Mouse (Mus musculus): ENCODE results near the gene Gnao1.

Gnao1 gene

DNA sequence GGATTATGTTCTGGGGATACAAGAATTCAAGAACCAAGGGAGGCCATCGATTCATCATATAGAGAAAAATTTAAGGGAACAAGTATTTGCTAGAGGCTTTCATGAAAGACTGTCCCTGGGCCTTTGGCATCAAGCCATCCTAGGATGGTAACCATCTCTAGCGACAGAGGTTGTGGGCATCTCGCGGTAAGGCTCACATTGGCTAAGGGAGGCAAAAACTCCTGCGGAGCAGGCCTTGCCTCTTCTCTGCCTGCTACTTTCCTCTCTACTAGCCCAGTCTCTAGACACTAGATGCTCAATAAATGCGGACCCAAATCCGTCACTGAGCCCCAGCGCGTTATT is at the start of gene Gnao1:
Gene Gnao1, plus strand, starts transcription at position 281 of the 342 bp plus-strand sequence.
- DNase-seq = no peak

DNA sequence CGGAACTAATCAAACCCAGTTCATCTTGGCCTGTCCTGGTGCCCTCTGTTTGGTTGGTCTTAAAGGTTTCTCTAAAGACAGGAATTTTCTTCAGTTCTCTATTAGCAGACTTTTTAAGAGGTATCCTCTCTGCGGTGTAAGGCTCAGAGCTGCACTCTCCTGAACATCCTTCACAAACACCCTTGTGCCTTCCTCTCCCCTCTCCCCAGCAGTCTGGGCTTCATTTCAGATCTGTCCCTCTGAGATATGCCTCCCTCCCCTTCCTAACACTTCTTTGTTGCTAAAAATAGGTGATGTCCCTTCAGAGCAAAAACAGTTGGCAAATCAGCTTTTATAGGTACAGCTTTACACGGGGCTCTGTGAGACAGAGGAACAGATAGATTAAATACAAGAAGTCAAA is 32.2 kb upstream of the Gnao1 start:
- DNase-seq = no peak

- DNase-seq = no peak
Measured at GRCm38 (mm10) chr8:93809226-93809625, 540 bp upstream of the Gnao1 start.

- DNase-seq = peak; percentile 77
Measured at GRCm38 (mm10) chr8:93810028-93810858, 477 bp downstream of the Gnao1 start.

DNA sequence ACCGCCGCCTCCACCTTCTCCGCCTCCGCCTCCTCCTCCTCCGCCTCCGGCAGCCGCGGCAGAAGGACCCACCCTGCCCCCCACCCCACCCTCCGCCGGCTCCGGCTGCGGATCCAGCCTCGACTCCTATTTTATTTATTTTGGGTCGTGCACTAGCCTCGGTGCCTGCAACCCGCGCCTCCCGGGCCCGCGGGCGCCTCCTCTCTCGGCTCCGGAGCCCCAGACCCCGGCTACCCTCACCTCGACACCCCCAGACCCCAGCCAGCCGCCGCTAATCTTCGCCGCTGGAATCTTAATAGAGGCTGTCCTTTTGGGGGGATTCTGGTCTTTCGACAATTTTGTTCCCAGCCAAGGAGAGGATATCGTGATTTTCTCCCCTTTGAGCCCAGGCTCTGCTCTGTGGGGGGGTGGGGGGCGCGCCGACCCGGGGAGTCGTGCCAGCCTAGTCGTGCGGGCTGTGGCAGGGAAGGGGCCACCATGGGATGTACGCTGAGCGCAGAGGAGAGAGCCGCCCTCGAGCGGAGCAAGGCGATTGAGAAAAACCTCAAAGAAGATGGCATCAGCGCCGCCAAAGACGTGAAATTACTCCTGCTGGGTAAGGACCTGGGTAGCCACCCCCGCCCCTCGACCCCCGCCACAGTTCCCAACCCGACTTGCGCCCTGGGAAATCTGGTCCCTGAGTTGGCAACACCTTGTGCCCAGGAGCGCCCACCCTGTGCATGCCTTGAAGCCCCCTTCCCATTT is 1.3 kb downstream of the Gnao1 start:
- no peak for DNase-seq

- no peak for DNase-seq
Measured at GRCm38 (mm10) chr8:93811719-93812475, 2.1 kb downstream of the Gnao1 start.

GRCm38 (mm10) chr8:93812566-93813404 is 3.0 kb downstream of the Gnao1 start:
- DNase-seq = no peak

DNA sequence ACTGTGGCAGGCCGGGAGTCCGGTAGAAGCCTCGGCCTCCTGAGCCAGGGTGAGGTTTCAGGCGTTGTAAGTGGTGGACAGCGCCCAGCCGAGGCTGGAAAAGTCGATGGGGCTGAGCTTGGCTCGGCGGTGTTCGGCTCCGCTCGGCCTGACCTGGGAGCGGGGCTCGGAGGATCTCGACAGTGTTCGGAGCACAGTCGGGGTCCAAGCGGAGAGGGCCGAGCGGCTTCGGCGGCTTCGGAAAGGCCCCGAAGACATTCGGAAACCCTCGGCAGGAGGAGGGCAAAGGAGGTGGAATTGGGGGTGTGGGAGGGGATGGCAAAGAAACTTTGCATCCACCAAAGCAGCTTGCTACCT is 3.6 kb downstream of the Gnao1 start:
- peak; percentile 74 for DNase-seq

- DNase-seq = no peak
Measured at GRCm38 (mm10) chr8:93814266-93814665, 4.5 kb downstream of the Gnao1 start.

DNA sequence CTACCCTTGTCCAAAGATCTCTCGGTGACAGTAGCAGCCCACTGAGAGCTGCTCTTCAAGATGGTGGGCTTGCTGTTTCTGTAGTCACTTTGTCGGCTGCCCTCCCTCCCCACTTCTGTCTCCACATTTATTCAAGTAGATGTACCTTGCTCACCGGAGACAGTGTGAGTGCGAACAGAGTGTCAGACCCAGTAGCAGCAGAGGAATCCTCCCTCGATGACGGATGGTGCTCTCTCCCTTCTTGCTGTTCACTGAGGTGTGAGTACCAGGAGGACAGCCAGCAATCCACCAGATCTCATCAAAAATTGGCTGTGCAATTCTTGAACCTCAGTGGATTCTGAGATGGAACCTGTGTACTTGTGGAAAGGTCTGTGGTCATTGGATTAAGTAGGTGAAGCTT is 6.5 kb downstream of the Gnao1 start:
- no peak for DNase-seq

DNA sequence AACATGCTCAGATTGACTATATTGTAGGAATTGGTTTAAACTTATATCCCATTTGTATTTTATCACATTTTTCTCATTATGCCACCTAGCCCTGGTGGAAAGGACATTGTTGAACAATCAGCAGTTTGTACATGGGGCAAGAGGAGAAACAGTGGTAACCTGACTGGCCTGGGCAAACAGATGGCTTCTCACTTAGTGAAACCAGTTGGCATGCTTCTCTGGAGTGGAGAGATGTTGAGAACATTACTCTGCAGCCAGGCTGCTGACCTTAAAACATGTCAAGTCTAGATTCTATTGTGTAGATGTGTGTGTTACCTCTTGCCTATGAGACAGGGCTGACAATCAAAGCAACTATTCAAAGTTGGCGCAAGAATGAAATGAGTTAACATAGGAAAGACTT is 7.6 kb downstream of the Gnao1 start:
- no peak for DNase-seq

DNA sequence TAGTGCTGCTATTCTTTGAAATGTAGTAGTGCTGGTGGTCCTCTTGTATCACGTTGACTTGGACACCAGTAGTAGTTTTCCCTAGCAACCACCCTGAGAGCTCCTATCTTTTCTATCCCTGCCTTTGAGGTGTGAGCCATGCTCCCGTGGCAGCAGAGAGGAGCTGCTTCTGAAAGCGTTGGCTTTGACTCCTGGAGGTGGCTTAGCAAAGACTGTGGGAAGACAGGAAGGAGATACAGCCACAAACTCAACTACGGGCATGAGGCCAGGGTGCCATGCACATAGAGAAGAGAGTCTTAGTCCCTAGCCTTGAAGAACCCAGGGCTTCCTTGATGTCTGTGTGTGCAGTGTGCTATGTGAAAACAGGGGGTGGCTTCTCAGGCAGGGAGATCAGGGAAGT is 10.2 kb downstream of the Gnao1 start:
- no peak for DNase-seq

DNA sequence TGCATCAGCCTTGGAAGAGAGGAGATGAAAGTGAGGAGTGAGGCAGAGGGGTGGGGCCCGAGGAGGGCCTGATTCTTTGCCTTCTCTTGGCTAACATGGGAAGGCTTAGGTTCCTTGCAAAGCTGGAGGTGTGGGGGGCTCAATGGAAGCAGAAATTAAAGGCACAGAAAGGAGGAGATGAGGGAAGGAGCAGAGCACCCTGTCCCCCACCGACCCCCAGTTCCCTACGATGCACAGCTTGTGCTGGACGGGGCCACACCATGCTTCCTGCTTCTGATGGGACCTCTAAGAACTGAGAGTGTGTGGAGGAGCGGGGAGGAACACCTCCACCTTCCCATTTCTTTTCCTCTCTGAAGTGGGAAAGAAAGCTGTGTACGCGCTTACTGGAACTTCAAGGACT is 11.6 kb downstream of the Gnao1 start:
- DNase-seq = no peak

GRCm38 (mm10) chr8:93825317-93825716 is 15.6 kb downstream of the Gnao1 start:
- DNase-seq = no peak

DNA sequence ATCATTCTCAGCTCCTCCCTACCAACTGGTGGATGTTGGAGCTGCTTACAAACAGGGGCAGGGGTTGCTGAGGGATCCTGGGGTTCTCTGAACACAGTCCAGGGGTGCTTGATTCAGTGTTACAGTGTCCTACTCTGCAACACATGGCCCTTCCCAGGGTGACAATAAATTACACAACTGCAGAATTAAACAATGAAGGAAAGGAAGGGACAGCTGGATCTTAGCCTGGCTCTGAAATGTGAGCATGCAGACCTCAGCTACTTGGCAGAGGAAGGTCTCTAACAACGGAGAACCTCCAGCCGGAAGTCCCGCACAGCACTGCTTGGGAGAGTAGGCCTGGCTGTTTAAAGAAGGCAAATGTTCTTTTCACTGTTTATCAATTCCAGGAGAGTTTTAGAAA is 20.9 kb downstream of the Gnao1 start:
- no peak for DNase-seq

GRCm38 (mm10) chr8:93835771-93836170 is 26.0 kb downstream of the Gnao1 start:
- no peak for DNase-seq

GRCm38 (mm10) chr8:93839113-93839512 is 29.3 kb downstream of the Gnao1 start:
- no peak for DNase-seq

- DNase-seq = no peak
Measured at GRCm38 (mm10) chr8:93840486-93840885, 30.7 kb downstream of the Gnao1 start.

- DNase-seq = peak; percentile 7
Measured at GRCm38 (mm10) chr8:93840956-93841752, 31.4 kb downstream of the Gnao1 start.

DNA sequence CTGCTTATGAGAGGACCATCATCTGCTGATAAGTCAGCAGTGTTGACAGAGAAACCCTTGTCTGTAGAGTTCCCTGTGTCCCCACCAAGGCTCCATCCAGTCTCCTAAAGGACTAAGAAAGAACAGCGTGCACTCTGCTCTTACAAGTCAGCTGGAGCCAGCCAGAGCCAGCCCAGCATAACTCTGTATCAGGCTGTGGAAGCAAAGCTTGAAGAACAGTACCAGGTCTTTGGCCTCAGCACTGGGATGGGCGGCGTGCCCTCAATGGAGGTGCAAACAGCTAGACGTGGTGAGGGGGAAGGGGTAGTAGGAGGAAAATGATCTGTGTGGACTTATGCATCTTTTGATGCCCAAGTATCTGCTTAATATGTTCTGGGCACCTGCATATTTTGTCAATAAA is 32.8 kb downstream of the Gnao1 start:
- DNase-seq = no peak

DNA sequence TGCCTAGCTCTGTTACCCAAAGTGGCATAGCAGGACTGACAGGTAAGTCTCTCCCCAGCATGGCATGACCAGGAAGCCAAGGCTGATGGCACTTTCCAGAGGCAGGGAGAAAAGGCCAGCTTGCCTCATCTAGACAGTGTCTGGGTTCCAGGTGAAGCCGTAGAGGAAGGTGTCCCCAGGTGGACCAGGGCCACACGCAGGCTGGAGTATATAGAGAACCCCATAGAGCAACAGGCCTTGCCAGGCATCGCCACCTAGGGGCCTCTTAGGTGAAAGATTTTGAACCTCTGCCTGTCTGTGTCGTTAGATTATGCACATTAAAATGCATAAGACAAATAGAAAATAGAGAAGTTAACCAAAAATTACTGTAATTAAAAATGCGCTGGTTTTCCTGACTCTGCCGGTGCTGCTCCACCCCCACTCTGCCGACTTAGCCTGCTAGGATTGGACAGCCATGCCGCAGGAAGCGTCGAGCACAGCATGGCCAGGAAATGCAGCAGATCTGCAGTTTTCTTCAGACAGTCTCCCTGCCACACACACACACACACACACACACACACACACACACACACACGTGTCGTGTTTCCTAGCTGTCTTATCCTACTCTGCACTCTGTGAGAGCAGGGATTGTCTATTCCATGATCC is 34.2 kb downstream of the Gnao1 start:
- DNase-seq = peak; percentile 14

Data from liver (tissue).